Mouse (Mus musculus) right cerebral cortex, postnatal 4 days (tissue): ENCODE data around the gene Ddn.

ENCODE experiments used
- DNase-seq: peaks from one replicate; pipeline ENCODE4 v3.0.0-alpha.2; 2022

The Ddn gene

DNA sequence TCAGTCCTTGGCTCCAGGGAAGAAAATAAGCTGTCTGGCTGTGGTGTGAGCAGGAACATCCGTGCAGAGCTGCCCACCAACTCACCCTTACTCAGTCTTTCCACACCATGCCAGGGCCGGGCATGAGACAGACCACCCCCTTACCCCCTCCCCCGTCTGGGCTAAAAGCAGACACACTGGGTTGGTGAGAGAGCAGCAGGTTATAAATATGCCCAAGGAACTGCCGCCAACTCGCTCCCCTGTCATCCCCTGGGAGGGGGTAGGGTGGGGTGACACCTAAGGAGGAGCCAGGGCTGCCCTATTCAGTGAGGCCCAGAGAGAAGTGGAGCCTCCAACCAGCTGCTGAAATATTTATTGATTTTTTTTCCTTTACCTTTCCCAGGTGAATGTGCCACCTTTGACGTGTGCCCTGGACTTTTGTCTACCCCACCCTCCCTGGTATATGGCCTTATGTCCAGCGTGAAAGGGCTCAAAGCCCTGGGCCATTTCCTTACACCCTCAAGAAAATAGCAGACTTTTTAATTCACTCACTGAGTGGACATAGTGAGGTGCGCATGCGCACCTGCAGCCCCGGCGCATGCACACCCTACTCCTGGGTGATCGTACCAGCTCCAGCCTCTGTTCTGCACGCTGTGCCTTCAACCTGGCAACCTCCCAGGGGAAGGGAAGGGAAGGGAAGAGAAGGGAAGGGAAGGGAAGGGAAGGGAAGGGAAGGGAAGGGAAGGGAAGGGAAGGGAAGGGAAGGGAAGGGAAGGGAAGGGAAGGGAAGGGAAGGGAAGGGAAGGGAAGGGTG is 12.3 kb downstream of the Ddn start:
- no peak for DNase-seq

DNA sequence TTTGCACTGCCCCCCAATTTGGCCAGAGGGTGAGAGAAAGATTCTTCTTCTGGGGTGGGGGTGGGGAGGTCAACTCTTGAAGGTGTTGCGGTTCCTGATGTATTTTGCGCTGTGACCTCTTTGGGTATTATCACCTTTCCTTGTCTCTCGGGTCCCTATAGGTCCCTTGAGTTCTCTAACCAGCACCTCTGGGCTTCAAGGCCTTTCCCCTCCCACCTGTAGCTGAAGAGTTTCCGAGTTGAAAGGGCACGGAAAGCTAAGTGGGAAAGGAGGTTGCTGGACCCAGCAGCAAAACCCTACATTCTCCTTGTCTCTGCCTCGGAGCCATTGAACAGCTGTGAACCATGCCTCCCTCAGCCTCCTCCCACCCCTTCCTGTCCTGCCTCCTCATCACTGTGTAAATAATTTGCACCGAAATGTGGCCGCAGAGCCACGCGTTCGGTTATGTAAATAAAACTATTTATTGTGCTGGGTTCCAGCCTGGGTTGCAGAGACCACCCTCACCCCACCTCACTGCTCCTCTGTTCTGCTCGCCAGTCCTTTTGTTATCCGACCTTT is 16.1 kb downstream of the Ddn start:
- DNase-seq, result no peak

- DNase-seq, result peak; percentile 48
Measured at GRCm38 (mm10) chr15:98792233-98793020, 16.9 kb downstream of the Ddn start.

GRCm38 (mm10) chr15:98791771-98792170 is 17.5 kb downstream of the Ddn start:
- no peak for DNase-seq

DNA sequence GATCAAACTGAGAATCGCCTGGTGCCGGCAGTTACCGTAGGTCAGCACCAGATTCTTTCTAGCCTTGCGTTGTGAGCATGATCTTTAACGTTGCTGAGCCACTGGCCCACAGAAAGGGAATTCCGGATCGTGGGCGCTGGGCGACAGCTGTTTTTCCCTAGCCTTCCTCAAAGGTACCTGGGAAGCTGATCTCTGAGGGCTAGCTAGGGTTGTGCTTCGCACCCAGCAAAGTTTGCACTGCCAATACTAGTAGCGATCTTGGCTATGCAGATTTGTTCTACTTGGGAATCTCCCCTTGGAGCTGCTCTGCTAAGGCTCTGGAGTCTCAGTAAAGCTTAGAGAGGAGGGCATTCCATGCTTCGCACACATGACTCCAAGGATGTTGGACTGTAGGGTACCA is 18.1 kb downstream of the Ddn start:
- DNase-seq, result no peak

- no peak for DNase-seq
Measured at GRCm38 (mm10) chr15:98790761-98791160, 18.5 kb downstream of the Ddn start.

GRCm38 (mm10) chr15:98789661-98790535 is 19.4 kb downstream of the Ddn start, which contains the start of gene Wnt1:
Gene Wnt1, plus strand, starts transcription at chr15:98789857.
- peak; percentile 61 for DNase-seq

DNA sequence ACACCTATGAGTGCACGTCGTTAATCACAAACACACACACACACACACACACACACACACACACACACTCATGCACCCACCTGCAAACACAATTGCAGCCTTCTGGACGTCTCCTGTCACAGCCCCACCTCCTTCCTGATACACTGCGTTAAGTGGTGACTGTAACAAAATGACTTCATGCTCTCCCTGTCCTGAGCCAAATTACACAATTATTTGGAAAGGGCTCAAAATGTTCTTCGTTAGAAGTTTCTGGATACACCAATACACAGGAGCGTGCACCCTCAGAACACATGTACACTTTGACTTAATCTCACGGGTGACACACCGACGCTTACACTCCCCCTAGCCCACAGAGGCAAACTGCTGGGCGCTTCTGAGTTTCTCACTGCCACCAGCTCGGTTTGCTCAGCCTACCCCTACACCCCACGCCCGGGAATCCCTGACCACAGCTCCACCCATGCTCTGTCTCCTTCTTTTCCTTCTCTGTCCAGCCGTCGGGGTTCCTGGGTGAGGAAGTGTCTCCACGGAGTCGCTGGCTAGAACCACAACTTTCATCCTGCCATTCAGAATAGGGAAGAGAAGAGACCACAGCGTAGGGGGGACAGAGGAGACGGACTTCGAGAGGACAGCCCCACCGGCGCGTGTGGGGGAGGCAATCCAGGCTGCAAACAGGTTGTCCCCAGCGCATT is 20.2 kb downstream of the Ddn start:
- no peak for DNase-seq

DNA sequence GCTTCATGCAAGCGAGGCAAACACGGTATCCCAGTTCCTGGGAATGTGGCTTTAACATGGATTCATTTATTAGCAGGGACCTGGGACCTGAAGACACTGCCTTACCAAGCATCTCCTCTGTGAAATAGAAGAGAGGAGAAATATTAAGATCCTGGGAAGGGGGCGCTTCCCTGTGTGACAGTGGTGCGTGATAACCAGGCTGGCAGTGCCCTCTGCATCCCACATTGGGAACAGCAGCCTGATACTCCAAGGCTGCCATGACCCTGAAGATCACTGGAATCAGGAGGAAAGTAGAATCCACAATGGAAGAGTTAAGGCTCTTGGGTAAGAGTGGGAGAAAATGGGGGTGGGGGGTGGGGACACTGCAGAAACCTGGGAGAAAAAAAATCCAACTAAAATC is 21.4 kb downstream of the Ddn start:
- no peak for DNase-seq

- DNase-seq, result peak; percentile 54
Measured at GRCm38 (mm10) chr15:98785744-98786143, 23.5 kb downstream of the Ddn start.

DNA sequence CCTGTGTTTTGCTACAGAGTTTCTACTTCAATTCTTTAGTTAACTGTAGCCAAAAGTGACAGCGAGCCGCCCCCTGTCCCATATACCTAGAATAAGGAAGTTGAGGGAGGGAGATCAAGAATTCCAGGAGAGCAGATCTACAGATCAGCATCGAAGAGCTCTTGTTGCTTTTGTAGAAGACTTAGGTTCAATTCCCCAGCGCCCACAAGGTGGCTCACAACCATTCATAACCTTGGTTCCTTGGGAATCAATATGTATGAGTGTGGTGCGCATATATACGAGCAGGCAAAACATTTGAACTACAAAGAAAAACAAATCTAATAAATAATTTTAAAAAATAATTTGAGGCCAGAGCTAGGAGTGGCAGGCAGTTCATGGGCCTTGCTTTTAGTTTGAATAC is 28.1 kb downstream of the Ddn start:
- no peak for DNase-seq

GRCm38 (mm10) chr15:98780573-98780972 is 28.7 kb downstream of the Ddn start:
- no peak for DNase-seq

DNA sequence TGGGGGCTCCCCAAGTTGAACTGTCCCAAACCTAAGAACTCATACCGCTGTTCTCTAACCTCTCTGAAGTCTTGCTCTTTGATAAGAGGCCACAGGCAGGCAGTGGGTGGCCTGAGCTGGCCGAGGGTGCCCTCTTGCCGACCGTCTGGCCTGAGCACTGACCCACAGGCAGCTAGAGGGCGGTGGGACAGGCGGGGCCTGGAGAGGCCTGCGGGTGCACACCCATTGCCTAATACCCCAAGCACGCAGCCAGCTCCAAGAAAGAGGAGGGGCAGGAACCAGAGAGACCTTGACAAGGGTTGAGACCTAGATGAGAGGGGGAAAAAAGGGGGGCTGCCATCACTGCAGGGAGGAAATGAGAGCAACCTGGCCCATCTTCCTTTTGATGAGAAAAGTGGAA is 29.2 kb downstream of the Ddn start:
- DNase-seq, result no peak

- no peak for DNase-seq
Measured at GRCm38 (mm10) chr15:98778806-98779205, 30.5 kb downstream of the Ddn start.

DNA sequence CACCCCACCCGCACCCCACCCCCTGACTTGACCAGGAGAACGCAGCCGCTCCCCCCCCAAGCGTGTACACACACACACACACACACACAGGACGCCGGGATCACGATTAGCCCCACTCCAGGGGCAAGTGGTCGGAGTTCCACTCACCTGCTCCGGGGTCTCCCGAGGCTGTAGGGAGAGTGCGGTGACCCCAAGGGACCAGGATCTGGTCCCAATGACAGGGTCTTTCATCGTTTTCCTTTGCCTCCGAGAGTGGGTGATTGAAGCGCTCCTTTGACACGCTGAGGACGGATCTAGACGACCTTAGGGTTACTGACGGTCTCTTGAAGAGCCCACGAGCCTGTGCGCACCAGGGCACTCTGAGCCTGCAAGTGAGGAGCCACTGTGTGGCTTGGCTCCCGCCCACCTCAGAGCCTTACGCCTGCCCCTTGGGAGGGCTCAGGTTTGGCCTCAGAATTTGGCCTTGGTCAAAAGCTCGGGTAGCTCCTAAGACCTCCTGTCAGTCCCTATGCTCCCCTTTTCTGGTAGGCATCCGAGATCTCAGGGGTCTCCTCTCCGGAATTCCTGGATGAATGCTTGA is 31.0 kb downstream of the Ddn start:
- DNase-seq, result no peak

DNA sequence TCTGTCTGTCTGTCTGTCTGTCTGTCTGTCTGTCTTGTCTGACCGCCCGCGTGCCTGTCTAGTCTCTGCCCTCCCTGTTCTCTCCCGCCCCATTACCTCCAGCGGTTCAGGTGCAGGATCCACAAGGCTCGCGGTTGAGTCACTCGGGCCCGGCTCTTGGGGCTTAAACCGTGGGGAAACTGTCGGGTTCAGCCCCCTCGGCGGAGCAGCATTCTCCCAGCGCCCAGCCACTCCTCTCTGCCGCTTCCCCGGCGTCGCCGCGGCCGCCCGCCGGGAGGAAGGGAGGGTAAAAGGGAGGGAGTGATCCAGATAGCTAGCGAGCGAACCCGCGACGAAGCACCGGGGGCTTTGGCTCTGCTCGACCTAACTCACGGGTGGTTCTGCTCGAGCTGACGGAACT is 31.5 kb downstream of the Ddn start, which contains the start of gene Wnt10b:
Gene Wnt10b, minus strand, starts transcription at position 389 of the 400 bp plus-strand sequence.
- no peak for DNase-seq

DNA sequence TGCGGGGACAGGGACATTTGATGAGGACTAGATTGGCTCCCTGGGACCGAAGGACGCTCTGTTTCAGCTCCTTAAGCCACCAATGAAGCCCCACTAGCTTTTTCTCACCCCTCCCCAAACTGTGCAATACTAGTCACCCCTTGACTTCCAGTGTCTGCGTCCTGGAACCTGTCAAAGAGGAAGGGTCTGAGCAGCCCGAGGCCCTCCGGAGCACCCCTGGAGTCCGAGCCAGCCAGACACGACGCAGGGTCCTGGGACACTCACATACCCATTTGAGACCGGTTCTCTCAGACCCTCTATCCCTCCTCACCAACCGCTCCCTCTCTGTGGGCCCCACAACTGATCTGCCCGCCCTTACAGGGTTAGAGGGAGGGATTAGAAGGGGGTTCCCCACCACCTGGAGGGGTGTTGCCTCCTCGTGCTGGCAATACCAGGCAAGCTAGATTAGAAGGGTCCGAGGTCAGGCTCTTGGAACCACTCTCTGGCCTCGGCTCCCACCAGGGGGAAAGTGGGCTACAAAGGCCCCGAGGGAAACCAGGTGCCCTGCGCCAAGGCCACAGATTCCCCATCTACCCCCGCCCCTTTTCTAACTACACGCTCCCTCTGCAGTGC is 32.2 kb downstream of the Ddn start:
- DNase-seq, result no peak

GRCm38 (mm10) chr15:98776280-98777004 is 32.8 kb downstream of the Ddn start:
- no peak for DNase-seq

GRCm38 (mm10) chr15:98775533-98775932 is 33.8 kb downstream of the Ddn start:
- DNase-seq, result no peak

DNA sequence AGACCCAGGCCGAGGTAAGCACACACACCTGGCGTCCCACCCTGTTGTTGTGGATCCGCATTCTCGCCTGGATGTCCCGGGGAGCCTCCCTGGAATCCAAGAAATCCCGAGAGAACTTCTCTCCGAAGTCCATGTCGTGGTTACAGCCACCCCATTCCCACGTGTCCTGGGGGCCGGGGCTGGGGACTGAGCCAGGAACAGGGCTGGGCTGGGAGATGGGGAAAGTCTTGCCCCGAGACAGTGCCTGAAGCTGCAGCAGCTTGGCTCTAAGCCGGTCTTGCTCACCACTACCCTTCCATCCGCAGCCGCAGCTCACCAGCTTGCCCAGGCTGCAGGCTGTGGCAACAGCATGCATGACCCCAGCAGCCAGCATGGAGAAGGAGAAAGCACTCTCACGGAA is 35.2 kb downstream of the Ddn start:
- no peak for DNase-seq
